Mouse (Mus musculus): ENCODE results near the gene Olfr765.
"Not testable (repeated sequence)": the region's sequence is repeated elsewhere in the genome, so short reads cannot be mapped to it uniquely, and the experiment has no call there.

Olfr765 gene

GRCm38 (mm10) chr10:129049898-129050297 is at the start of gene Olfr765:
TSS of gene Olfr765 (minus strand) at chr10:129049998.
- DNase-seq, result not testable (repeated sequence)

GRCm38 (mm10) chr10:129099275-129099674 is 49.5 kb upstream of the Olfr765 start, which contains the start of gene Olfr768:
TSS of gene Olfr768 (minus strand) at chr10:129099375.
- DNase-seq, result no peak

- DNase-seq, result not testable (repeated sequence)
These were observed 33.0 kb upstream of the Olfr765 start, which contains the start of gene Olfr767 for GRCm38 (mm10) chr10:129082810-129083209. TSS of gene Olfr767 (minus strand) at chr10:129082910.

- DNase-seq, result no peak
These were observed 19.1 kb upstream of the Olfr765 start, which contains the start of gene Olfr766-ps1 for GRCm38 (mm10) chr10:129068877-129069276. TSS of gene Olfr766-ps1 (minus strand) at chr10:129068977.

GRCm38 (mm10) chr10:129039796-129040195 is 10.0 kb downstream of the Olfr765 start, which contains the start of gene Olfr764-ps1:
TSS of gene Olfr764-ps1 (minus strand) at chr10:129039896.
- no peak for DNase-seq

GRCm38 (mm10) chr10:129028343-129028742 is 21.5 kb downstream of the Olfr765 start:
- no peak for DNase-seq

GRCm38 (mm10) chr10:129026018-129026662 is 23.7 kb downstream of the Olfr765 start:
- peak; percentile 53 for DNase-seq

- DNase-seq, result no peak
These were observed 26.5 kb downstream of the Olfr765 start for GRCm38 (mm10) chr10:129023319-129023718.

GRCm38 (mm10) chr10:129014477-129014876 is 35.3 kb downstream of the Olfr765 start:
- no peak for DNase-seq

GRCm38 (mm10) chr10:129011511-129011910 is 38.3 kb downstream of the Olfr765 start:
- DNase-seq, result not testable (repeated sequence)

- no peak for DNase-seq
These were observed 39.4 kb downstream of the Olfr765 start, which contains the start of gene Olfr763 for GRCm38 (mm10) chr10:129010288-129010841. TSS of gene Olfr763 (plus strand) at chr10:129010791.

GRCm38 (mm10) chr10:129004032-129004920 is 45.5 kb downstream of the Olfr765 start:
- DNase-seq, result no peak

GRCm38 (mm10) chr10:128996523-128997040 is 53.2 kb downstream of the Olfr765 start:
- no peak for DNase-seq

GRCm38 (mm10) chr10:128995796-128996195 is 54.0 kb downstream of the Olfr765 start:
- DNase-seq, result no peak
